Mouse (Mus musculus): ENCODE results near the gene Rab1a. TPM values are rescaled to one million over a fixed set of nuclear protein-coding genes. Genes with fewer than 3 reads are reported as not detected.

Gene Rab1a
- polyA plus RNA-seq, 2 experiments: 53.0 to 80.6 TPM

GRCm38 (mm10) chr11:20193100-20193736 is 8.0 kb upstream of the Rab1a start:
- Histone ChIP-seq H3K27ac (no peak overlapping the region), H3K9me3 (ENCODE audit: control insufficient read depth, low read length) (no peaks in the 10 kb centered on the region), H3K9ac (replicated peaks) (no peak overlapping the region), H3K4me1 (replicated peaks; ENCODE audit: control insufficient read depth in 2 of 2, insufficient read depth in 2 of 2, low read length in 1 of 2) (0 out of 4 replicates have a peak, but pooled peaks cover 0 to 2% of the 10 kb centered on the region in 2 experiments), H3K36me3 (replicated peaks; ENCODE audit: control insufficient read depth, insufficient read depth, low read depth) (no peaks in the 10 kb centered on the region), H3K27me3 (ENCODE audit: control insufficient read depth, insufficient read depth, low read length) (no peaks in the 10 kb centered on the region), H3K4me3 (ENCODE audit: insufficient read depth in 1 of 2, low read depth in 2 of 2, low read length in 2 of 2) (no peak overlapping the region), H3K4me2 (ENCODE audit: low read depth) (no peak overlapping the region)
- 39% methylated on average over 4 of the region's 4 CpGs for WGBS (ENCODE audit: insufficient replicate concordance)
- no peak for ATAC-seq (ENCODE audit: insufficient read depth)
- TF ChIP-seq CTCF (IDR thresholded peaks at IDR 0.05; ENCODE audit: low read depth): no peak
- TF ChIP-seq EP300 (IDR thresholded peaks at IDR 0.05; ENCODE audit: low read depth): no peak
- DNase-seq (ENCODE audit: low read depth in 3 of 3, low spot score in 3 of 3): no peak

GRCm38 (mm10) chr11:20201661-20202101 is 449 bp downstream of the Rab1a start:
- peaks cover 14 to 29% of the 10 kb centered on the region in 2 experiments for H3K4me1 ChIP-seq (replicated peaks; ENCODE audit: control insufficient read depth in 2 of 2, insufficient read depth in 2 of 2, low read length in 1 of 2)
- peak; percentile 19 for ATAC-seq (ENCODE audit: insufficient read depth)

GRCm38 (mm10) chr11:20202299-20203011 is 1.2 kb downstream of the Rab1a start:
- no peaks in the 10 kb centered on the region for H3K9me3 ChIP-seq (ENCODE audit: control insufficient read depth, low read length)
- H3K27me3 ChIP-seq (ENCODE audit: control insufficient read depth, insufficient read depth, low read length): no peaks in the 10 kb centered on the region
- no peak for ATAC-seq (ENCODE audit: insufficient read depth)
- peaks cover 14 to 31% of the 10 kb centered on the region in 2 experiments for H3K4me1 ChIP-seq (replicated peaks; ENCODE audit: control insufficient read depth in 2 of 2, insufficient read depth in 2 of 2, low read length in 1 of 2)
- H3K27ac ChIP-seq: peak overlapping the region; percentile 86
- peak overlapping the region; percentile 90 to 97 for H3K4me3 ChIP-seq (ENCODE audit: insufficient read depth in 1 of 2, low read depth in 2 of 2, low read length in 2 of 2)
- DNase-seq (ENCODE audit: low read depth in 3 of 3, low spot score in 3 of 3): peak; percentile 22 to 37 (median 26)
- no peak for TF ChIP-seq EP300 (IDR thresholded peaks at IDR 0.05; ENCODE audit: low read depth)
- TF ChIP-seq CTCF (IDR thresholded peaks at IDR 0.05; ENCODE audit: low read depth): no peak
- H3K4me2 ChIP-seq (ENCODE audit: low read depth): peak overlapping the region; percentile 94
- WGBS (ENCODE audit: insufficient replicate concordance): 31% methylated on average over 7 of the region's 7 CpGs
- no peaks in the 10 kb centered on the region for H3K36me3 ChIP-seq (replicated peaks; ENCODE audit: control insufficient read depth, insufficient read depth, low read depth)
- H3K9ac ChIP-seq (replicated peaks): peak overlapping the region; percentile 100

More at GRCm38 (mm10) chr11:20201661-20202101, 449 bp downstream of the Rab1a start:
- peak; percentile 7 to 27 (median 26) for DNase-seq (ENCODE audit: low read depth in 3 of 3, low spot score in 3 of 3)
- WGBS (ENCODE audit: insufficient replicate concordance): under 1% methylated on average over 40 of the region's 40 CpGs
- Histone ChIP-seq H3K9ac (replicated peaks) (peak overlapping the region; percentile 100), H3K36me3 (replicated peaks; ENCODE audit: control insufficient read depth, insufficient read depth, low read depth) (no peaks in the 10 kb centered on the region), H3K27ac (peak overlapping the region; percentile 86), H3K4me3 (ENCODE audit: insufficient read depth in 1 of 2, low read depth in 2 of 2, low read length in 2 of 2) (peak overlapping the region; percentile 90 to 97), H3K27me3 (ENCODE audit: control insufficient read depth, insufficient read depth, low read length) (no peaks in the 10 kb centered on the region), H3K4me2 (ENCODE audit: low read depth) (peak overlapping the region; percentile 94), H3K9me3 (ENCODE audit: control insufficient read depth, low read length) (no peaks in the 10 kb centered on the region)
- TF ChIP-seq EP300 (IDR thresholded peaks at IDR 0.05; ENCODE audit: low read depth) (no peak), CTCF (IDR thresholded peaks at IDR 0.05; ENCODE audit: low read depth) (0 out of 2 replicates have a peak, but pooled peaks have one; percentile 8)

GRCm38 (mm10) chr11:20204321-20204720 is 3.1 kb downstream of the Rab1a start:
- Histone ChIP-seq H3K9ac (replicated peaks) (no peak overlapping the region), H3K4me3 (ENCODE audit: insufficient read depth in 1 of 2, low read depth in 2 of 2, low read length in 2 of 2) (no peak overlapping the region), H3K4me1 (replicated peaks; ENCODE audit: control insufficient read depth in 2 of 2, insufficient read depth in 2 of 2, low read length in 1 of 2) (peaks cover 14 to 35% of the 10 kb centered on the region in 2 experiments)

More at GRCm38 (mm10) chr11:20204321-20204720, 3.1 kb downstream of the Rab1a start:
- no peak overlapping the region for H3K27ac ChIP-seq
- peak overlapping the region; percentile 36; the same call in 1 of the 2 replicates for H3K4me2 ChIP-seq (ENCODE audit: low read depth)
- H3K27me3 ChIP-seq (ENCODE audit: control insufficient read depth, insufficient read depth, low read length): no peaks in the 10 kb centered on the region
- 72% methylated on average over 2 of the region's 2 CpGs for WGBS (ENCODE audit: insufficient replicate concordance)
- no peaks in the 10 kb centered on the region for H3K9me3 ChIP-seq (ENCODE audit: control insufficient read depth, low read length)
- H3K36me3 ChIP-seq (replicated peaks; ENCODE audit: control insufficient read depth, insufficient read depth, low read depth): peaks cover 2% of the 10 kb centered on the region; the same call in 1 of the 2 replicates
- DNase-seq (ENCODE audit: low read depth in 3 of 3, low spot score in 3 of 3) (no peak), ATAC-seq (ENCODE audit: insufficient read depth) (no peak)
- TF ChIP-seq CTCF (IDR thresholded peaks at IDR 0.05; ENCODE audit: low read depth) (no peak), EP300 (IDR thresholded peaks at IDR 0.05; ENCODE audit: low read depth) (no peak)
